Mouse (Mus musculus): ENCODE data around the gene Etv6. TPM values are rescaled to one million over a fixed set of nuclear protein-coding genes. Genes with fewer than 3 reads are reported as not detected.

Gene Etv6
- polyA plus RNA-seq, 1 experiment from 2014 or later = 13.8 TPM

GRCm38 (mm10) chr6:134147596-134148442 is 112.3 kb downstream of the Etv6 start:
- no peaks in the 10 kb centered on the region for H3K36me3 ChIP-seq
- peak overlapping the region; percentile 26; the same call in 1 of the 2 replicates for H3K27ac ChIP-seq
- no peak overlapping the region for H3K9ac ChIP-seq
- peak; percentile 33; the same call in 1 of the 2 replicates for ATAC-seq (ENCODE audit: insufficient read depth, low FRiP score, low read depth)
- H3K4me2 ChIP-seq = no peak overlapping the region
- H3K9me3 ChIP-seq = no peaks in the 10 kb centered on the region
- WGBS = 53% methylated on average over 22 of the region's 22 CpGs
- H3K4me1 ChIP-seq = peaks cover 39% of the 10 kb centered on the region
- H3K27me3 ChIP-seq (replicated peaks) = no peaks in the 10 kb centered on the region
- no peak overlapping the region for H3K4me3 ChIP-seq (replicated peaks)

- H3K4me2 ChIP-seq = no peak overlapping the region
- no peaks in the 10 kb centered on the region for H3K9me3 ChIP-seq
- ATAC-seq (ENCODE audit: insufficient read depth, low FRiP score, low read depth) = no peak
- H3K4me3 ChIP-seq (replicated peaks) = no peak overlapping the region
- no peaks in the 10 kb centered on the region for H3K36me3 ChIP-seq
- 72% methylated on average over 7 of the region's 7 CpGs for WGBS
- H3K4me1 ChIP-seq = peaks cover 32% of the 10 kb centered on the region
- H3K27me3 ChIP-seq (replicated peaks) = no peaks in the 10 kb centered on the region
- peak overlapping the region; percentile 26; the same call in 1 of the 2 replicates for H3K27ac ChIP-seq
- H3K9ac ChIP-seq = no peak overlapping the region
Observed at GRCm38 (mm10) chr6:134148443-134148942, 113.0 kb downstream of the Etv6 start.

DNA sequence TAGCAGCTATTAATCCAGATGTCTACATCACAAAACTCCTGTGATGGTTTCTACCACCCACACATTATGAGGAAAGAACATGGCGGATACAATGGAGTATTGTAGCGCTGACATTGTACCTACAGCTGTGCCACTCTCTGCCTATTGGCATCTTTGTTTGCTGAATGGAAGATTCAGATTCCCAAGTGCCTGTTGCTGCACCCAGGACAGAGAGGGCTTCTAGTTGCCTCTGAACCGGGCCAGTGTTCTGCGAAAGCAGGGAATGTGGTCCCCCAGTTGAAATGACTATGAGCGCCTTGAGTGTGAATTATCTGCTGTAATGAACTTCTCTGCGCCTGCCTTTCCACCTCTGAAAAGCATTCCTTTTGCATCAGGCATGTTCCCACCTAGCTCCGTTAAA is 114.1 kb downstream of the Etv6 start:
- Histone ChIP-seq H3K27ac (no peak overlapping the region), H3K4me1 (peaks cover 27% of the 10 kb centered on the region; the same call in 1 of the 2 replicates), H3K4me3 (replicated peaks) (no peak overlapping the region), H3K4me2 (no peak overlapping the region), H3K9me3 (no peaks in the 10 kb centered on the region), H3K27me3 (replicated peaks) (no peaks in the 10 kb centered on the region), H3K9ac (no peak overlapping the region), H3K36me3 (no peaks in the 10 kb centered on the region)
- WGBS = 90% methylated on average over 7 of the region's 7 CpGs
- ATAC-seq (ENCODE audit: insufficient read depth, low FRiP score, low read depth) = no peak

GRCm38 (mm10) chr6:134151022-134151680 is 115.7 kb downstream of the Etv6 start:
- ATAC-seq (ENCODE audit: insufficient read depth, low FRiP score, low read depth) = no peak
- H3K4me1 ChIP-seq = peaks cover 24% of the 10 kb centered on the region; the same call in 1 of the 2 replicates
- H3K9me3 ChIP-seq = no peaks in the 10 kb centered on the region
- H3K36me3 ChIP-seq = no peaks in the 10 kb centered on the region
- H3K4me2 ChIP-seq = peak overlapping the region; percentile 30; the same call in 1 of the 2 replicates
- peak overlapping the region; percentile 77 for H3K27ac ChIP-seq
- 44% methylated on average over 15 of the region's 15 CpGs for WGBS
- no peak overlapping the region for H3K9ac ChIP-seq
- H3K27me3 ChIP-seq (replicated peaks) = no peaks in the 10 kb centered on the region
- no peak overlapping the region for H3K4me3 ChIP-seq (replicated peaks)

DNA sequence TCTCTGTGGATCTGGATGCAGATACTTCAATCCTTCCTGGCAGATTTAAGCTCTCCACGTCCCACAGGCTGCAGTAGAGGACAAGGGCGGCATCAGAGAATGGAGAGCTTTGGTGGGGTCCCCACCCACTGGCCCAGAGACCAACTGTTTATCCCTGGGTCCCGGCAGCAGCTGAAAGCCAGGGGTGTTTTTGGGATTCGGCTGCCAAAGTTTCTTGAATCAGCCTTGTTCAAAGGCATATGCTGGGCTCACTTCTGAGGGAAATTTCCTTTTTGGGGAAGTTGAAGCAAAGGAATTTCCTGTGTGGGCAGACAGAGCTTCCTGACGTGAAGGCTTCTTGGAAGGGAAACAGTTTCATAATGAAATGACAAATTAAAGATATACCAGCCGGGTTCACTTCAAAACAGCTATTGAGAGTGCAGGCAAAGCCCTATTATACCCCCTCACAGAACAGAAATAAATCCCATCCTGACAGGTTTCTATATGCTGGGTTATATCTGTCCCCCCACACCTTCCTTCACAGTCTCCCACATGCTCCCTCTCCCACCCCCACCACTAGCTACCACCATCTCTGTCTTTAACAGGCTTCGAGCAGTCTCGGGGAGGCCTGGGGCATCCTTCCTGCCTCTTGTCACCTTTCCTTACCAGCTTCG is 116.5 kb downstream of the Etv6 start:
- Histone ChIP-seq H3K9ac (no peak overlapping the region), H3K4me3 (replicated peaks) (no peak overlapping the region), H3K36me3 (no peaks in the 10 kb centered on the region), H3K4me1 (peaks cover 24% of the 10 kb centered on the region; the same call in 1 of the 2 replicates), H3K27ac (peak overlapping the region; percentile 77), H3K27me3 (replicated peaks) (no peaks in the 10 kb centered on the region), H3K9me3 (no peaks in the 10 kb centered on the region), H3K4me2 (peak overlapping the region; percentile 30; the same call in 1 of the 2 replicates)
- WGBS = 43% methylated on average over 9 of the region's 9 CpGs
- ATAC-seq (ENCODE audit: insufficient read depth, low FRiP score, low read depth) = peak; percentile 19; the same call in 1 of the 2 replicates

- Histone ChIP-seq H3K27me3 (replicated peaks) (no peaks in the 10 kb centered on the region), H3K4me1 (peaks cover 24% of the 10 kb centered on the region; the same call in 1 of the 2 replicates), H3K36me3 (no peaks in the 10 kb centered on the region), H3K9me3 (no peaks in the 10 kb centered on the region), H3K9ac (no peak overlapping the region), H3K27ac (peak overlapping the region; percentile 77; the same call in 1 of the 2 replicates), H3K4me2 (no peak overlapping the region), H3K4me3 (replicated peaks) (no peak overlapping the region)
- 64% methylated on average over 6 of the region's 6 CpGs for WGBS
- ATAC-seq (ENCODE audit: insufficient read depth, low FRiP score, low read depth) = no peak
Observed at GRCm38 (mm10) chr6:134152539-134152938, 117.0 kb downstream of the Etv6 start.

GRCm38 (mm10) chr6:134154746-134155145 is 119.2 kb downstream of the Etv6 start:
- H3K4me3 ChIP-seq (replicated peaks) = no peak overlapping the region
- H3K36me3 ChIP-seq = no peaks in the 10 kb centered on the region
- H3K9me3 ChIP-seq = no peaks in the 10 kb centered on the region
- no peak overlapping the region for H3K9ac ChIP-seq
- ATAC-seq (ENCODE audit: insufficient read depth, low FRiP score, low read depth) = no peak
- H3K27me3 ChIP-seq (replicated peaks) = no peaks in the 10 kb centered on the region
- no peak overlapping the region for H3K4me2 ChIP-seq
- 87% methylated on average over 8 of the region's 8 CpGs for WGBS
- H3K4me1 ChIP-seq = peaks cover 12% of the 10 kb centered on the region; the same call in 1 of the 2 replicates
- no peak overlapping the region for H3K27ac ChIP-seq

DNA sequence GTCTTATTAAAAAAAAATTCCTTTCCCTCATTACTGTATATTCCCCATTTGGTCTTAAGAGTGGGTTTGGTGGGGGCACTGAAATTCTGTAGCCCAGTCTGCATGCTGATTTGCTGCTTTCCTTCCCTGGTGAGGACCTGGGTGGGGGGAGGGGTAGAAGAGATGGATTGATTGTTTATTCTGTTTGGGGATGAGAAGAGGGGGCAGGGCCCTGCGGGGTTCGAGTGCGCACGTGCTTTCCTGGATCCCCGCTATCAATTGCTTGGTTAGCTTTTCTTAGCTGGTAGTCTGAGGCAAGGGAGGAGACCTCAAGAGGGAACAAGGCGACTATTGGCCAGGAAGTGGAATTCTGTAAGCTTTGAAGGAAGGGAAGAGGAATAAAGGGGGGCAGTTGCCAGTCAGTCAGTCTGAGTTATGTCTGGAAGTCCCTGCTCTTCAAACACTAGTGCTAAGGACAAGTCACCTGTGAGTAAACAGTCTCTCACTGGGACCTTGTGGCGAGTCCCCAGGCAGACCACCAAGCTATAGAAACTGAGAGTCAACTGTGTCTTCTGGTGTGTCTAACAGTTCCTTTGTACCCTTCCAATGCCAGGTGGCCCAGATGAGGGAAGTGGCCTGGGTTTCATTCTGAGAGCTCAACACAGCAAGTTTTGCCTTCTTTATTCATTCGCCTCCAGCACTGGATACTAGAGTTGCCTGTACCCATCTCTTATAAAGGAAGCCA is 120.6 kb downstream of the Etv6 start:
- H3K4me1 ChIP-seq = peaks cover 8% of the 10 kb centered on the region; the same call in 1 of the 2 replicates
- ATAC-seq (ENCODE audit: insufficient read depth, low FRiP score, low read depth) = no peak

DNA sequence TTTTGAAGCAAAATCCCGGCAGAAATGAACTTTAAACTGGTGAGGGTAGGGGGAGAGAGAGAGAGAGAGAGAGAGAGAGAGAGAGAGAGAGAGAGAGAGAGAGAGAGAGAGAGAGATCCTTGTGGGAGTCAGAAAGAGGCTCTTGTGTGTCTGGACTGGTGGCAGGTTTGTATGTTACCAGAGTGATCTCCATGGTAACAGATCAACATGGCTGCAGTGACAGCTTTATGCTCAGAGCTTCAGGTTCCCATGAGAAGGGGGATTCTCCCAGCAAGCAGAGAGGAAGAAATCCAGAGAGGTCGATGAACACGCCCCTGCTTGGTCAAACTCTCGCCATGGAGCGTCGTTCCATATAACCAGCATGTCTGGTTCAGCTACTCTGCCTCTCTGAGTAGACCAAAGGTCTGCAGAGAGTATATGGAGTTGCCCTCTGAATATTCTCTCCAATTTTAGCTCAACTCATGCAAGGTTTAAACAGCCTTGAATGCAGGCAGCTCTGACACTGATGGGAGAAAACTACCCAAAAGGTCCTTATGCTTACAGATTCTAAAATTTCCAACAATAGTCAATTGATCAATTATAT is 122.1 kb downstream of the Etv6 start:
- Histone ChIP-seq H3K9ac (no peak overlapping the region), H3K36me3 (no peaks in the 10 kb centered on the region), H3K27ac (no peak overlapping the region), H3K27me3 (replicated peaks) (no peaks in the 10 kb centered on the region), H3K4me1 (no peaks in the 10 kb centered on the region), H3K4me2 (no peak overlapping the region), H3K9me3 (no peaks in the 10 kb centered on the region), H3K4me3 (replicated peaks) (no peak overlapping the region)
- ATAC-seq (ENCODE audit: insufficient read depth, low FRiP score, low read depth) = no peak
- WGBS = 36% methylated on average over 6 of the region's 6 CpGs

More for the DNA sequence above, 120.6 kb downstream of the Etv6 start:
- H3K9ac ChIP-seq = no peak overlapping the region
- no peaks in the 10 kb centered on the region for H3K9me3 ChIP-seq
- H3K4me2 ChIP-seq = no peak overlapping the region
- no peaks in the 10 kb centered on the region for H3K36me3 ChIP-seq
- 42% methylated on average over 8 of the region's 8 CpGs for WGBS
- H3K27me3 ChIP-seq (replicated peaks) = no peaks in the 10 kb centered on the region
- no peak overlapping the region for H3K27ac ChIP-seq
- H3K4me3 ChIP-seq (replicated peaks) = no peak overlapping the region

GRCm38 (mm10) chr6:134158201-134158600 is 122.7 kb downstream of the Etv6 start:
- H3K36me3 ChIP-seq = no peaks in the 10 kb centered on the region
- H3K27ac ChIP-seq = no peak overlapping the region
- H3K27me3 ChIP-seq (replicated peaks) = no peaks in the 10 kb centered on the region
- WGBS = 53% methylated on average over 2 of the region's 2 CpGs
- no peak overlapping the region for H3K4me3 ChIP-seq (replicated peaks)
- no peaks in the 10 kb centered on the region for H3K4me1 ChIP-seq
- H3K4me2 ChIP-seq = no peak overlapping the region
- no peak for ATAC-seq (ENCODE audit: insufficient read depth, low FRiP score, low read depth)
- no peak overlapping the region for H3K9ac ChIP-seq
- no peaks in the 10 kb centered on the region for H3K9me3 ChIP-seq

DNA sequence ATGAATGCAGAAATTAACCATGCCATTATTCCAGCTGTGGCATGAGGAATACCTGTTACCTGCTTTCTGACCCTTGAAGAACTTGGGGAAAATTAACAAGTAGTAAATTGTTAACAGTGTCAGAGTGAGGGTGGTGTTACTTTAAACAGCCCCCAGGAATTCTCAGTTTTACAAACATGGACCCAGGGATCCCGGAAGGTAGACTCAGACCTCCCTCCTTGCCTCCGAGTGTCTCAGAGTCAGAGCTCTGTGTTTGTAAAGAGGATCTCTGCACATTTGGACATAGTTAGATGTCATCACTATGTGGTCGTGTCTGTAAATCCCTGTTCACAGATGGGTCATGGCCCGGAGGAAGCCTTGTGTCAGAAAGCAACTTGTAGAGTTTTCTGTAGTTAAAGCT is 124.2 kb downstream of the Etv6 start:
- Histone ChIP-seq H3K9me3 (no peaks in the 10 kb centered on the region), H3K36me3 (no peaks in the 10 kb centered on the region), H3K27me3 (replicated peaks) (no peaks in the 10 kb centered on the region), H3K9ac (no peak overlapping the region), H3K4me1 (peaks cover 3% of the 10 kb centered on the region; the same call in 1 of the 2 replicates), H3K4me3 (replicated peaks) (no peak overlapping the region), H3K4me2 (no peak overlapping the region), H3K27ac (no peak overlapping the region)
- no peak for ATAC-seq (ENCODE audit: insufficient read depth, low FRiP score, low read depth)
- 70% methylated on average over 4 of the region's 4 CpGs for WGBS
